Mouse (Mus musculus) C2C12 (cell line): ENCODE measurements around the gene Tmem8b.
A peak's percentile ranks its signal among the peaks of the same experiment; 100 is the strongest.

Experiments used
- CEBPB ChIP-seq: IDR thresholded peaks from one replicate; pipeline ENCODE4 v1.6.1; 2011; ENCODE audit warnings: low read depth, mild to moderate bottlenecking, control low read depth, moderate library complexity
- CTCF ChIP-seq: IDR thresholded peaks from one replicate; pipeline ENCODE4 v1.5.1; 2011; ENCODE audit not compliant: control insufficient read depth, insufficient read depth, insufficient read length
- MAX ChIP-seq: IDR thresholded peaks from one replicate; pipeline ENCODE4 v1.6.1; 2011; ENCODE audit warnings: mild to moderate bottlenecking, control low read depth
- MYOD1 ChIP-seq: IDR thresholded peaks from one replicate; pipeline ENCODE4 v1.6.1; 2011; ENCODE audit warnings: low read depth; ENCODE audit not compliant: control insufficient read depth, insufficient read length
- USF1 ChIP-seq: IDR thresholded peaks from one replicate; pipeline ENCODE4 v1.6.1; 2011; ENCODE audit warnings: low read depth, mild to moderate bottlenecking, control low read depth, moderate library complexity

DNA sequence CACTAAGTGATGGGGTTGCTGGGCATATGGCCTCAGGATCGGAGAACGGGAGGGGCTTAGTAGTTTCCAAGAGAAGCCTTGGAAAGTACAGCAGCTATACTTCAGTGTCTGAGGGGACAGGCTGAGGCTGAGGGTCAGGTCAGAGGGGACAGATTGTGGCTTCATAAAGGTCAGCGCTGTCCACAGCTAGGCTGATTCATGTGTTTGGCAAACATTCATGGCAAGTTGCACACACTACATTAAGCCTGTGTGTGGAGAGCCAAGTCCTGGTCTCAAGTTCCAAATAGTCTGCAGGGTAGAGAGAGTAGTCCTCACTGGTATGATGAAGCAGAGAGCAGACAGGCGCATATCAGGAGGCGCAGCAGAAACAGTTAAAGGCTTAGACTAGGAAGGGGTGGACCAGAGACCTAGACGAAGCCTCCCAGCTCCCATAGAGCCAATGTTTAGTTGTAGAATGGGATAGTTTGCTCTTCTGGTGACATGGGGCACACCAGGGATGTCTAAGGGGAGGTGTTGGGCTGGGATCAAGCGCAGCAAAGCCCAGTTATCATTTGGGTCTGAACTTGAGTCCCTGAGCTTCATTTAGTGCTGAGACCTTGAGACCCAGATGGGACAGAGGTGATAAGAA is 10.8 kb downstream of the Tmem8b start:
- TF ChIP-seq CTCF, result no peak
- TF ChIP-seq CEBPB, result no peak
- peak; percentile 7 for TF ChIP-seq MYOD1
- TF ChIP-seq USF1, result no peak
- no peak for TF ChIP-seq MAX
